31 mouse cellular contexts compared by ENCODE assay signal in the genomic region with DNA sequence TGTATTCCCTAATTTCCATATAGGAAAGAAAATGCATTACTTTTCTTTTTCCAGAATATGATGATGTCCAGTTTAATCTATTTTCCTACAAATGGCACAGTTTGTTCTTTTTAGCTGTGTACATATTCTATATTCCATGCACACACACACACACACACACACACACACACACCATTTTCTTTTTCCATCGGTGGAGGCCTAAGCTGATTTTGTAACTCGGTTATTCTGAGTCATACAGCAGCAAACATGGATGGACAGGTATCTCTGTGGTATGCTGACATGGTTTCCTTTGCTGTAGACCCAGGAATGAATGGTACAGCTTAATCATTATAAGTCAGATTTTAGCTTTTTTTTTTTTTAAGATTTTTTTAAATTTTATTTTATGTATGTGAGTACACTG.
"Had no signal": no experiment of that assay in that cellular context is flagged by ENCODE, and none has a peak within 500 bp of the region (broad histone marks: within the 10 kb centered on the region; RNA-seq: fewer than 3 reads in every experiment).

No protein-coding gene starts in this region.

- H3K36me3 ChIP-seq: limb, embryonic 10.5 days; limb, embryonic 15.5 days; liver, embryonic 12.5 days; liver, embryonic 13.5 days; liver, embryonic 15.5 days; lung, embryonic 15.5 days; midbrain, embryonic 10.5 days; midbrain, embryonic 12.5 days; midbrain, embryonic 13.5 days; midbrain, embryonic 15.5 days; neural tube, embryonic 12.5 days had no signal

- H3K27ac ChIP-seq: limb, embryonic 10.5 days; limb, embryonic 15.5 days; liver, embryonic 12.5 days; liver, embryonic 13.5 days; liver, embryonic 14.5 days; liver, embryonic 15.5 days; lung, embryonic 15.5 days; macrophage; midbrain, embryonic 10.5 days; midbrain, embryonic 12.5 days; midbrain, embryonic 13.5 days; midbrain, embryonic 15.5 days; neural tube, embryonic 12.5 days had no signal

- H3K27me3 ChIP-seq: limb, embryonic 12.5 days; limb, embryonic 13.5 days; limb, embryonic 15.5 days; liver, embryonic 12.5 days; liver, embryonic 13.5 days; liver, embryonic 15.5 days; lung, embryonic 15.5 days; megakaryocyte, embryonic 14.5 days; midbrain, embryonic 12.5 days; midbrain, embryonic 13.5 days; midbrain, embryonic 15.5 days; neural tube, embryonic 12.5 days had no signal

- H3K9me3 ChIP-seq: limb, embryonic 10.5 days; limb, embryonic 12.5 days; limb, embryonic 13.5 days; limb, embryonic 15.5 days; liver, embryonic 12.5 days; liver, embryonic 13.5 days; liver, embryonic 15.5 days; lung, embryonic 15.5 days; megakaryocyte, embryonic 14.5 days; midbrain, embryonic 10.5 days; midbrain, embryonic 12.5 days; midbrain, embryonic 13.5 days; midbrain, embryonic 15.5 days; neural tube, embryonic 12.5 days had no signal

- ATAC-seq: liver, embryonic 12.5 days; liver, postnatal 0 days; lung, postnatal 0 days; midbrain, embryonic 13.5 days; midbrain, embryonic 15.5 days; midbrain, embryonic 16.5 days had no signal

- H3K9ac ChIP-seq: limb, embryonic 12.5 days; limb, embryonic 13.5 days; limb, embryonic 15.5 days; liver, embryonic 12.5 days; liver, embryonic 13.5 days; liver, embryonic 14.5 days; liver, embryonic 15.5 days; liver, postnatal 0 days; lung, embryonic 14.5 days; lung, embryonic 15.5 days; midbrain, embryonic 12.5 days; midbrain, embryonic 13.5 days; midbrain, embryonic 15.5 days; neural tube, embryonic 12.5 days had no signal

- DNase-seq: liver; liver, embryonic 13.5 days; liver, postnatal 0 days; lung, adult 18-20 months; lung, adult 2 months; lung, embryonic 14.5 days; lung, postnatal 10 days; lung, postnatal 14 days; lung, postnatal 36 days; lung, postnatal 4 days; midbrain, embryonic 14.5 days had no signal

- H3K4me2 ChIP-seq: limb, embryonic 12.5 days; limb, embryonic 13.5 days; limb, embryonic 15.5 days; liver, embryonic 11.5 days; liver, embryonic 12.5 days; liver, embryonic 13.5 days; liver, embryonic 15.5 days; lung, embryonic 14.5 days; lung, embryonic 15.5 days; midbrain, embryonic 11.5 days; midbrain, embryonic 12.5 days; midbrain, embryonic 13.5 days; midbrain, embryonic 15.5 days; neural tube, embryonic 12.5 days had no signal

- H3K4me1 ChIP-seq: midbrain, embryonic 12.5 days; midbrain, embryonic 13.5 days; midbrain, embryonic 15.5 days had no signal

- H3K4me3 ChIP-seq: limb, embryonic 10.5 days; limb, embryonic 12.5 days; limb, embryonic 13.5 days; limb, embryonic 15.5 days; liver, embryonic 12.5 days; liver, embryonic 13.5 days; liver, embryonic 15.5 days; lung, embryonic 15.5 days; megakaryocyte, embryonic 14.5 days; midbrain, embryonic 10.5 days; midbrain, embryonic 12.5 days; midbrain, embryonic 13.5 days; midbrain, embryonic 15.5 days; myocyte; neural tube, embryonic 12.5 days had no signal
